Mouse (Mus musculus) stomach, embryonic 16.5 days (tissue): Measurements from ENCODE around the gene Crct1. TPM values are rescaled to one million over a fixed set of nuclear protein-coding genes. Genes with fewer than 3 reads are reported as not detected.
A peak's percentile ranks its signal among the peaks of the same experiment; 100 is the strongest.

ENCODE experiments used
- ATAC-seq: fragments of 200-750 bp; cut with Nextera tagmentation; 2 replicates; pipeline ENCODE4 v1.8.0; 2017; ENCODE audit warnings: moderate number of reproducible peaks, moderate TSS enrichment; ENCODE audit not compliant: insufficient read depth, low FRiP score
- H3K27ac ChIP-seq: fragments of 300-500 bp; sonication (generic); 2 replicates; pipeline ENCODE4 v1.5.1; 2014; ENCODE audit warnings: low read length
- H3K27me3 ChIP-seq: fragments of 300-500 bp; sonication (generic); 2 replicates; pipeline ENCODE4 v1.6.1; 2014; ENCODE audit warnings: low read length, control low read depth, mixed read lengths; ENCODE audit not compliant: control insufficient read depth, insufficient read depth
- H3K36me3 ChIP-seq: fragments of 300-500 bp; sonication (generic); 2 replicates; pipeline ENCODE4 v1.6.1; 2014; ENCODE audit warnings: low read length; ENCODE audit not compliant: control insufficient read depth, insufficient read depth
- H3K4me1 ChIP-seq: fragments of 300-500 bp; sonication (generic); 2 replicates; pipeline ENCODE4 v1.6.1; 2014; ENCODE audit warnings: low read length, control low read depth, mixed read lengths; ENCODE audit not compliant: control insufficient read depth, insufficient read depth
- H3K4me2 ChIP-seq: fragments of 300-500 bp; sonication (generic); 2 replicates; pipeline ENCODE4 v1.6.1; 2014; ENCODE audit warnings: low read depth, low read length, mixed read lengths
- H3K4me3 ChIP-seq: fragments of 300-500 bp; sonication (generic); replicated peaks from 2 replicates; pipeline ENCODE4 v1.5.1; 2014; ENCODE audit warnings: mild to moderate bottlenecking, low read length
- H3K9ac ChIP-seq: fragments of 300-500 bp; sonication (generic); 2 replicates; pipeline ENCODE4 v1.6.1; 2014; ENCODE audit warnings: low read length
- H3K9me3 ChIP-seq: fragments of 300-500 bp; sonication (generic); replicated peaks from 2 replicates; pipeline ENCODE4 v1.6.1; 2016; ENCODE audit warnings: low read length, control low read depth; ENCODE audit not compliant: control insufficient read depth
- WGBS: fragments of 180-500 bp; shearing (Covaris S2); extraction: QIAGEN DNeasy Blood & Tissue Kit; methylation state at CpG from one replicate; pipeline ENCODE4 v1.1.7; 2014; 5-methylcytosine and 5-hydroxymethylcytosine counted together
- polyA plus RNA-seq: library from polyadenylated mRNA; unstranded; fragments of >200 nt; fragmentation: Nextera tagmentation; extraction: Ambion mirVana; gene quantifications from 2 replicates; pipeline ENCODE4 v1.2.1, GENCODE M21; 2015

Gene Crct1
- polyA plus RNA-seq, result 83.5 and 173 TPM in 2 replicates

- WGBS, result 23% methylated on average over 4 of the region's 4 CpGs
- Histone ChIP-seq H3K4me1 (no peaks in the 10 kb centered on the region), H3K9ac (peak within 1 kb of the TSS; percentile 63), H3K4me3 (peak within 1 kb of the TSS; percentile 49), H3K4me2 (peak within 1 kb of the TSS; percentile 82), H3K36me3 (no peaks in the 10 kb centered on the region), H3K27ac (no peak within 1 kb of the TSS), H3K27me3 (no peaks in the 10 kb centered on the region), H3K9me3 (no peaks in the 10 kb centered on the region)
- no peak for ATAC-seq
Measured at GRCm38 (mm10) chr3:93015460-93016104, at the start of gene Crct1. Gene Crct1, minus strand, starts transcription at chr3:93015687.

GRCm38 (mm10) chr3:93052826-93053474 is 37.5 kb upstream of the Crct1 start:
- Histone ChIP-seq H3K4me1 (no peaks in the 10 kb centered on the region), H3K27me3 (no peaks in the 10 kb centered on the region), H3K4me2 (no peak overlapping the region), H3K4me3 (no peak overlapping the region), H3K36me3 (no peaks in the 10 kb centered on the region), H3K9me3 (no peaks in the 10 kb centered on the region), H3K27ac (no peak overlapping the region), H3K9ac (no peak overlapping the region)
- WGBS, result 60% methylated on average over 10 of the region's 10 CpGs
- ATAC-seq, result no peak

- H3K27me3 ChIP-seq, result no peaks in the 10 kb centered on the region
- H3K36me3 ChIP-seq, result no peaks in the 10 kb centered on the region
- WGBS, result 59% methylated on average over 1 of the region's 1 CpGs
- no peak overlapping the region for H3K4me2 ChIP-seq
- no peak overlapping the region for H3K9ac ChIP-seq
- H3K27ac ChIP-seq, result no peak overlapping the region
- no peak overlapping the region for H3K4me3 ChIP-seq
- no peaks in the 10 kb centered on the region for H3K9me3 ChIP-seq
- no peaks in the 10 kb centered on the region for H3K4me1 ChIP-seq
- no peak for ATAC-seq
Measured at GRCm38 (mm10) chr3:93050182-93050581, 34.7 kb upstream of the Crct1 start.

GRCm38 (mm10) chr3:93031450-93031849 is 16.0 kb upstream of the Crct1 start:
- ATAC-seq, result no peak
- 50% methylated on average over 5 of the region's 5 CpGs for WGBS
- Histone ChIP-seq H3K9ac (no peak overlapping the region), H3K36me3 (no peaks in the 10 kb centered on the region), H3K27ac (no peak overlapping the region), H3K4me2 (no peak overlapping the region), H3K9me3 (no peaks in the 10 kb centered on the region), H3K4me1 (no peaks in the 10 kb centered on the region), H3K27me3 (no peaks in the 10 kb centered on the region), H3K4me3 (no peak overlapping the region)

- no peak overlapping the region for H3K27ac ChIP-seq
- H3K4me1 ChIP-seq, result no peaks in the 10 kb centered on the region
- 78% methylated on average over 2 of the region's 2 CpGs for WGBS
- ATAC-seq, result no peak
- no peaks in the 10 kb centered on the region for H3K36me3 ChIP-seq
- H3K4me3 ChIP-seq, result no peak overlapping the region
- no peak overlapping the region for H3K4me2 ChIP-seq
- no peaks in the 10 kb centered on the region for H3K9me3 ChIP-seq
- no peak overlapping the region for H3K9ac ChIP-seq
- no peaks in the 10 kb centered on the region for H3K27me3 ChIP-seq
Measured at GRCm38 (mm10) chr3:93025486-93025885, 10.0 kb upstream of the Crct1 start.

GRCm38 (mm10) chr3:93023411-93024184 is 8.1 kb upstream of the Crct1 start:
- H3K4me3 ChIP-seq, result no peak overlapping the region
- H3K9ac ChIP-seq, result no peak overlapping the region
- H3K27ac ChIP-seq, result no peak overlapping the region
- no peaks in the 10 kb centered on the region for H3K9me3 ChIP-seq
- no peaks in the 10 kb centered on the region for H3K27me3 ChIP-seq
- no peak overlapping the region for H3K4me2 ChIP-seq
- H3K4me1 ChIP-seq, result no peaks in the 10 kb centered on the region
- ATAC-seq, result no peak
- WGBS, result 72% methylated on average over 3 of the region's 3 CpGs
- no peaks in the 10 kb centered on the region for H3K36me3 ChIP-seq

GRCm38 (mm10) chr3:93021171-93021570 is 5.7 kb upstream of the Crct1 start:
- no peaks in the 10 kb centered on the region for H3K4me1 ChIP-seq
- no peaks in the 10 kb centered on the region for H3K27me3 ChIP-seq
- WGBS, result 88% methylated on average over 1 of the region's 1 CpGs
- H3K4me2 ChIP-seq, result no peak overlapping the region
- ATAC-seq, result no peak
- H3K36me3 ChIP-seq, result no peaks in the 10 kb centered on the region
- H3K4me3 ChIP-seq, result no peak overlapping the region
- H3K9me3 ChIP-seq, result no peaks in the 10 kb centered on the region
- no peak overlapping the region for H3K27ac ChIP-seq
- no peak overlapping the region for H3K9ac ChIP-seq

GRCm38 (mm10) chr3:93018960-93019359 is 3.5 kb upstream of the Crct1 start, which contains the start of gene Lce1m:
Gene Lce1m, minus strand, starts transcription at chr3:93019060.
- Histone ChIP-seq H3K9ac (no peak within 1 kb of the TSS), H3K27ac (no peak within 1 kb of the TSS), H3K27me3 (no peaks in the 10 kb centered on the region), H3K4me3 (no peak within 1 kb of the TSS), H3K4me2 (no peak within 1 kb of the TSS), H3K4me1 (no peaks in the 10 kb centered on the region), H3K36me3 (no peaks in the 10 kb centered on the region), H3K9me3 (no peaks in the 10 kb centered on the region)
- no peak for ATAC-seq
- 92% methylated on average over 2 of the region's 2 CpGs for WGBS

GRCm38 (mm10) chr3:93014871-93015270 is 616 bp downstream of the Crct1 start:
- Histone ChIP-seq H3K4me1 (no peaks in the 10 kb centered on the region), H3K4me2 (peak overlapping the region; percentile 82), H3K4me3 (peak overlapping the region; percentile 49), H3K9me3 (no peaks in the 10 kb centered on the region), H3K9ac (peak overlapping the region; percentile 63), H3K27ac (no peak overlapping the region), H3K36me3 (no peaks in the 10 kb centered on the region), H3K27me3 (no peaks in the 10 kb centered on the region)
- ATAC-seq, result no peak
- WGBS, result 26% methylated on average over 5 of the region's 5 CpGs
